Mouse (Mus musculus): ENCODE measurements at regions not wholly inside any gene's neighbourhood (a gene's known extent, or its start where the extent isn't known, plus 50 kb on each side); places are given as distances from the start of the nearest gene placed in this dataset.

- DNase-seq (ENCODE audit: low read depth, low spot score): no peak
Observed at GRCm38 (mm10) chr11:20882756-20883155, 51.9 kb upstream of the Lgalsl start.

DNA sequence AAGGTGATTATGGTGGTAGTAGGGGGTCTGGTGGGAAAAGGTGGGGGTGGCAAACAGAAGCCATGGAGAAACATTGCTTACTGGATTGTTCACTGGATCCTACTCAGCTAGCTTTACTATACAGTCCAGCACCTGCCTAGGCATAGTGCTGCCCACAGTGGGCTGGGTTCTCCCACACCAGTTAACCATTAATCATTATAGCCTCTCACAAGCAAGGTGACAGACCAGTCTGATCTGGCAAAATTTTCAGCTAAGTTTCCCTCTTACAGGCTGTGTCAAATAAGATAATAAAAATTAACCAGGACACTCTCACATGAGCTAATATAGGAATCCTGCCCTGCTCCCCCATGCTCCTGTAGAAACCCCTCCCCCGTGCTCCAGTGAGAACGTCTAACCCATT, 53.1 kb upstream of the Lgalsl start:
- DNase-seq (ENCODE audit: low read depth, low spot score): no peak

GRCm38 (mm10) chr11:20887044-20887443, 56.2 kb upstream of the Lgalsl start:
- no peak for DNase-seq (ENCODE audit: low read depth, low spot score)

DNA sequence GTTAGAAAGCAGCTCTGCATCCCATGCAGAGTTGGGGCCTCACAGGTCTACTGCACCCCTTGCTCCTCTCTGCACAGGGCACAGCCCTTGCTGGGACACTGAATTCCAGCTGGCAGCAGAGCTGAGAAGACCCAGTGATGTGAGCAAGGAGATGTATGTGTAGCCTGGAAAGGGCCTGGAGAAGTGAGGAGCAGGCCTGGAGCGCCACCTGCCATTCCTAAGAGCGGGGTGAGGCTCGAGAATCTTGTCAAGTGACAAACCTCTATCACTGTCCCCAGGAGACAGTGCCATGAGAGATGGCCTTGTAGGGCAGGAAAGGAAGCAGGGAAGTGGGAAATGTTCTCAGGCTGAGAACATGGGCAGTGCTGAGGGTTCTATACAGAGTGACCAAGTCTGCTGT, 59.6 kb upstream of the Lgalsl start:
- no peak for DNase-seq (ENCODE audit: low read depth, low spot score)

- no peak for DNase-seq (ENCODE audit: low read depth, low spot score)
Observed at GRCm38 (mm10) chr11:20891711-20892110, 60.9 kb upstream of the Lgalsl start.

GRCm38 (mm10) chr11:20896277-20897123, 65.6 kb upstream of the Lgalsl start:
- peak; percentile 65 for DNase-seq (ENCODE audit: low read depth, low spot score)

DNA sequence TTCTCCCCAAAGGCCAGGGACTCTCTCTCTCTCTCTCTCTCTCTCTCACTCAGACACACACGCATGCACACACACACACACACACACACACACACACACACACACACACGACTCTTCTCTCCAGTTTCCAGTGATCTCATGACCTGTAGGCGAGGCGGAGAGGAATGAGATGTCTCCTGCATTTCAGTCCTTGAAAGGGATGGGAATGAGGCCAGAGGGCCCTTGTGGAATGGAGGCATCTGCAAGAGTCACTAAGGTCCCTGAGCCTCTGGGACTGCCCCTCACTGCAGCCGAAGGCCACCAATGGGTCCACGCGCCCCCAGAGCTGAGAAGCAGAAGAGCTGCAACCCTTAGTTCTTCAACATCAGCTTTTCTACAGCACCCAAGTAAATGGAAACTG, 66.6 kb upstream of the Lgalsl start:
- no peak for DNase-seq (ENCODE audit: low read depth, low spot score)

DNA sequence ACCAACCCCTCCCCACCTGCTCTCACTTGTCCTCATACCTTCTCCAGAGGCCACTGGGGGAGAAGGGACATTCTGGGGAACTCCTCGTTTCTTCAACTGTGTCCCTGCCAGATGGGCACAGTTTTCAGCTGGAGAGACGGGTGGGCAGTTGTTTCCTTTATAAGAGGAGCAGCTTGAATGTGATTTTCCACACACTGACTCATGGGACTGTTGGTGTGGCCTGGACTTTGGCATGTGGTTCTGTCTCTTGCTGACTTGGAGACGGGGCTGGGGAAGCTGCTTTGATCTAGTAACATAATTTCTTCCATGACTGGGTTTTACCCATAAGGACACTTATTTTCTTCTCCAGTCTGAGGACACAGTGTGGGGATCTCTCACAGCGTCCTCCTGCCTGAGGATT, 67.7 kb upstream of the Lgalsl start:
- DNase-seq (ENCODE audit: low read depth, low spot score): peak; percentile 32

GRCm38 (mm10) chr11:20899766-20900165, 68.9 kb upstream of the Lgalsl start:
- no peak for DNase-seq (ENCODE audit: low read depth, low spot score)

DNA sequence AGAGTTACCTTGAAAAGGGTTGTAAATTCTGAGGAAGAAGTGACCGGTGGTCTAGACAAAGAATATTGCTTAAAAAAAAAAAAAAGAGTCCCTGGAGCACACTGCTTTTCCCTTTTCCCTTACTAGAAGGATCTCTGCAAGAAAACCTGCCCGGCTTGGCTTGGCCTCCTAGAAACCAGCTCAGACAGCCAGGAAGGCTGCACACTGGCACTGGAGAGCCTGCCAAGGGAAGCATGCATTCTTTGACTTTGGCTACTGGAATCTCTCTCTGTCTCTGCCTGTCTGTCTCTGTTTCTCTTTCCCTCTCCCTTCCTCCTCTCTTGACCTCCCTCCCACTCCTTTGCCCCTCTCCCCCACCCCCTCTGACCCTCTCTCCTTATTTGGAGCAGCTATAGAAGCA, 71.1 kb upstream of the Lgalsl start:
- DNase-seq (ENCODE audit: low read depth, low spot score): no peak

DNA sequence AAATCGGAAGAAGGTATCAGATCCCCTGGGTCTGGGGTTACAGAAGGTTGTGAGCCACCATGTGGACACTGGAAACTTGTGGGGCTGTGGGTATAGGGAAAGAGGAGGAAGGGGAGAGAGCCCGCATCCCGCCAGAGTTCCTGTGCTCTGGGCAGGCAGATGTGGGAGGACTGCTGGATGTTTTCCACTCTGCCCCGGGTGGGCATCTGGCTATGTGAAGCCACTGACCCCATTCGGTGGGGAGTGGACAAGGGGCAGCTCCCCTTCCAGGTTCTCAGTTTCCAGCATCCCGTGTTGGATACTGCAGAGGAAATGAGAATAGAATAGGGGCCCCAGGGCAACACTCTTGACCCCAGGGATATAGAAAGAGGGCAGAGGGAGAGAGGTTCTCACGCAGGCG, 72.1 kb upstream of the Lgalsl start:
- no peak for DNase-seq (ENCODE audit: low read depth, low spot score)

GRCm38 (mm10) chr11:20907996-20908395, 77.1 kb upstream of the Lgalsl start:
- no peak for DNase-seq (ENCODE audit: low read depth, low spot score)

DNA sequence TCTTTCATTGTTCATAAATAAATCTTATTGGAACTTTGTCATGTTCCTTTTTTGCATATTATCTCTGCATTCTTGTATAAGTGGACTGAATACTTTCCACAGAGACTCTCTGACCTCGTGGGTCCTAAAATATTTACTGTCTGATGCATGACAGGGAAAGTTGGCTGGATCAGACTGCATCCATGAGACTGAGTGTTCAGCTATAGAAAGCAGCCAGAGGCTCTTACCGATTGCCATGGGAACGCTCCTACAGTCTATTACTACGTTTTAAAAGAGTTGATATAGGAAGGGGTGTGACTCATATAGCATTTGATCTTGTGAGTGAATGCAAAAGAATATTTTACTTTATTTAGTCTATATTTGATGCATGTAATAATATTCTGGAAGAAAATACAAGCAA, 77.6 kb upstream of the Lgalsl start:
- DNase-seq (ENCODE audit: low read depth, low spot score): no peak

DNA sequence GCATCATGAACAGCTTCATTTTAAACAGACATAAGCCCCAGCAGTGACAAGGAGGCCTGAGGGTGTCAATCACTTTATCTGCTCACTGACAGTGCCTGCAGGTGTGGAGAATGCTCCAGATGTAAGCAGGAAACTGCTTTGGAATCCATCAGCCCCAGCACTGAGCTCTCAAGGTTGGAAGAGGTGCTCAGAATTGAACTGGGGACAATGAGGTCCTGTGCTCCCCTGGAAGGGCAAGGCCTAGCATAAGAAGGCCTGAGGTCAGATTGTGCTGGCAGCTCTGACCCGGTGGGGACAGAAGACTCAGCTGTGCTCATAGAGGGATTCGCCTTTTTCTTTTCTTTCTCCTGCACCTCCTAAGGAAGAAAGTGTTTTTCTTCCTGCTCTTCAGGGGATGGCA, 82.2 kb upstream of the Lgalsl start:
- no peak for DNase-seq (ENCODE audit: low read depth, low spot score)

- DNase-seq (ENCODE audit: low read depth, low spot score): peak; percentile 61
Observed at GRCm38 (mm10) chr11:20913598-20914296, 82.9 kb upstream of the Lgalsl start.

DNA sequence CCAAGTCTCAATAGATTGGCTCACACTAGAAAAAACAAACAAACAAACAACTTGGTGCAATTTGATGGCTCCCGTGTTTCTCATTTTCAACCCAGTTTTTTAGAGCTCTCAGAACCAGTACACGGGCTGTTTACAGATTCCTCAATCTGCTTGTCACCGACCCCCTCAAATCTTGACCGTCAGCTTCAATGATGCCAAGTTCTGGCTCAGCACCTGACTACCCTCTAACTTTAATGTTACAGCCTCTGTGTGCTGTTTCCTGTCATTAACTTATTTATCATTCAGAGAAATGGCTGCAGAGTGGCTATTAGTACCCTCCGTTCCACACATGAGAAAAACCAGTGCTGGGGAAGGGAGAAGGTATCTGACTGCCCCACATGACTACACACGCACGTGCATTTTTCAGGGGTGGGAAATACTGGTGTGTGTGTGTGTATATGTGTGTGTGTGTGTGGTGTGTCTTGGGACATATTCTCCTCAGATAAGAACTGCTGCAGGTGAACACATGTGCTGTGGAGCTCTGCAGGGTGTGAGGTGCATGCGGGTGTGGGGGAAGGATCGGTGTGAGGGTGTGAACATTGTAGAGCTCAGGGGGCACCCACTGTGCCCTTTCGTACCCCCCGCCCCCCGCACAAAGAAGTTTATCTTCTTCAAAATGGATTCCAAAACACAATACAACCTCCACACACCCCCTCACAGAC, 83.6 kb upstream of the Lgalsl start:
- no peak for DNase-seq (ENCODE audit: low read depth, low spot score)

GRCm38 (mm10) chr11:20915182-20915602, 84.3 kb upstream of the Lgalsl start:
- DNase-seq (ENCODE audit: low read depth, low spot score): peak; percentile 37

GRCm38 (mm10) chr11:20915687-20916432, 85.0 kb upstream of the Lgalsl start:
- DNase-seq (ENCODE audit: low read depth, low spot score): no peak

GRCm38 (mm10) chr11:20916473-20916911, 85.6 kb upstream of the Lgalsl start:
- DNase-seq (ENCODE audit: low read depth, low spot score): peak; percentile 13

GRCm38 (mm10) chr11:20916961-20917360, 86.1 kb upstream of the Lgalsl start:
- no peak for DNase-seq (ENCODE audit: low read depth, low spot score)

DNA sequence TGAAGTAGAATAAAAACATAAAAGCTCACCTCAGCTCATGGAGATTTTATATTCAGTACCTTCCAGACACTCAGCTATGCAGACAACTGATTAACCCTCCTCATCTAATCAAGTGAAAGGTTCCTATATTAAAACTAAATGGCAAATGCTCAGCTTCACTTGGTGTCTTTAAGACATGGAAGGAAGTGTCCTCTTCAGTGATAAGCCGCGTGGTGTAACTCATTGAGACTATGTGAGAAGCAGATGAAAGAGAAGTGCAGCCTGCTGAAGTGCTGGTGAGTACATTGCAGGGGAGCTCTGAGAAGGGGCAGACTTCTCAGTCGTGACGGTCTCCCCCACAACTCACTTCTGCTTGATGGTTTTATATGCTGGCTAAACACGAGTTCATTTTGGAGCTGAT, 86.6 kb upstream of the Lgalsl start:
- no peak for DNase-seq (ENCODE audit: low read depth, low spot score)

- DNase-seq (ENCODE audit: low read depth, low spot score): no peak
Observed at GRCm38 (mm10) chr11:20923115-20923514, 92.3 kb upstream of the Lgalsl start.

Data from skeletal muscle tissue, adult 2 months (tissue).